Mouse (Mus musculus) regulatory T cell (primary cell): ENCODE measurements around the gene Igfbp6.
"Not testable (repeated sequence)": the region's sequence is repeated elsewhere in the genome, so short reads cannot be mapped to it uniquely, and the experiment has no call there.

ENCODE experiments used
- in situ Hi-C: fragments of 300-600 bp; cut with MboI, MseI; formaldehyde crosslinking; loops from one replicate; pipeline ENCODE4 v1.15.1; 2025; ENCODE audit warnings: high pct_unique_total_duplicates

Igfbp6 gene

GRCm38 (mm10) chr15:102136129-102136758, 7.9 kb upstream of the Igfbp6 start, which contains the start of gene Spryd3:
Gene Spryd3 (minus strand): TSS chr15:102136234.
- in situ Hi-C loops, result no loop called here

GRCm38 (mm10) chr15:102141120-102141519, 3.0 kb upstream of the Igfbp6 start:
- in situ Hi-C loops, result no loop called here

GRCm38 (mm10) chr15:102142914-102143912, 949 bp upstream of the Igfbp6 start:
- in situ Hi-C loops, result no loop called here

GRCm38 (mm10) chr15:102144726-102145125, 564 bp downstream of the Igfbp6 start:
- in situ Hi-C loops, result no loop called here

GRCm38 (mm10) chr15:102145330-102145729, 1.2 kb downstream of the Igfbp6 start:
- in situ Hi-C loops, result no loop called here

GRCm38 (mm10) chr15:102146089-102146488, 1.9 kb downstream of the Igfbp6 start:
- in situ Hi-C loops, result no loop called here

GRCm38 (mm10) chr15:102146882-102147281, 2.7 kb downstream of the Igfbp6 start:
- in situ Hi-C loops, result no loop called here

GRCm38 (mm10) chr15:102147674-102148402, 3.7 kb downstream of the Igfbp6 start:
- in situ Hi-C loops, result no loop called here

GRCm38 (mm10) chr15:102149561-102149960, 5.4 kb downstream of the Igfbp6 start:
- in situ Hi-C loops, result no loop called here

GRCm38 (mm10) chr15:102150301-102151135, 6.4 kb downstream of the Igfbp6 start, which contains the start of gene Soat2:
Gene Soat2 (plus strand): TSS chr15:102150526.
- in situ Hi-C loops, result no loop called here

- in situ Hi-C loops, result no loop called here
Observed at GRCm38 (mm10) chr15:102152646-102153045, 8.5 kb downstream of the Igfbp6 start.

- in situ Hi-C loops, result not testable (repeated sequence)
Observed at GRCm38 (mm10) chr15:102155006-102155405, 10.8 kb downstream of the Igfbp6 start.

GRCm38 (mm10) chr15:102156836-102157235, 12.7 kb downstream of the Igfbp6 start:
- in situ Hi-C loops, result no loop called here

GRCm38 (mm10) chr15:102160415-102161060, 16.4 kb downstream of the Igfbp6 start:
- in situ Hi-C loops, result loop anchor here (10.0 kb wide), 1 partner anchor 1216 kb away; no protein-coding TSS in a partner anchor

GRCm38 (mm10) chr15:102163900-102164693, 19.9 kb downstream of the Igfbp6 start:
- in situ Hi-C loops, result loop anchor here (10.0 kb wide), 1 partner anchor 1219 kb away; no protein-coding TSS in a partner anchor

- in situ Hi-C loops, result loop anchor here (10.0 kb wide), 1 partner anchor 1221 kb away; no protein-coding TSS in a partner anchor
Observed at GRCm38 (mm10) chr15:102165468-102166100, 21.4 kb downstream of the Igfbp6 start.

- in situ Hi-C loops, result loop anchor here (10.0 kb wide), 1 partner anchor 1223 kb away; no protein-coding TSS in a partner anchor
Observed at GRCm38 (mm10) chr15:102167620-102168021, 23.5 kb downstream of the Igfbp6 start.

- in situ Hi-C loops, result loop anchor here (10.0 kb wide), 1 partner anchor 1224 kb away; no protein-coding TSS in a partner anchor
Observed at GRCm38 (mm10) chr15:102169064-102169463, 24.9 kb downstream of the Igfbp6 start.

- in situ Hi-C loops, result no loop called here
Observed at GRCm38 (mm10) chr15:102173581-102173980, 29.4 kb downstream of the Igfbp6 start.
